Mouse (Mus musculus): ENCODE results near the gene Tbl3. TPM values are rescaled to one million over a fixed set of nuclear protein-coding genes. Genes with fewer than 3 reads are reported as not detected.
A peak's percentile ranks its signal among the peaks of the same experiment; 100 is the strongest.
"Not testable (repeated sequence)": the region's sequence is repeated elsewhere in the genome, so short reads cannot be mapped to it uniquely, and the experiment has no call there.

Gene Tbl3
- polyA plus RNA-seq, 1 experiment from 2014 or later = 34.4 TPM

GRCm38 (mm10) chr17:24725637-24726390, 18.4 kb upstream of the Tbl3 start:
- no peaks in the 10 kb centered on the region for H3K9me3 ChIP-seq (replicated peaks)
- H3K4me3 ChIP-seq = no peak overlapping the region
- H3K27me3 ChIP-seq = no peaks in the 10 kb centered on the region; the same call in 1 of the 2 replicates
- no peak overlapping the region for H3K4me2 ChIP-seq
- peaks cover 16% of the 10 kb centered on the region for H3K36me3 ChIP-seq
- no peak overlapping the region for H3K27ac ChIP-seq
- peaks cover 27% of the 10 kb centered on the region for H3K4me1 ChIP-seq (replicated peaks)
- no peak overlapping the region for H3K9ac ChIP-seq
- ATAC-seq (replicated peaks; ENCODE audit: insufficient number of reproducible peaks, insufficient read depth, low FRiP score, low read depth) = no peak
- 73% methylated on average over 3 of the region's 3 CpGs for WGBS

GRCm38 (mm10) chr17:24724184-24724583, 16.7 kb upstream of the Tbl3 start, which contains the start of gene Ndufb10:
Gene Ndufb10 (minus strand): TSS chr17:24724478.
- ATAC-seq (replicated peaks; ENCODE audit: insufficient number of reproducible peaks, insufficient read depth, low FRiP score, low read depth) = peak; percentile 72
- Histone ChIP-seq H3K27me3 (no peaks in the 10 kb centered on the region; the same call in 1 of the 2 replicates), H3K27ac (peak within 1 kb of the TSS; percentile 96), H3K4me3 (peak within 1 kb of the TSS; percentile 89), H3K36me3 (peaks cover 16% of the 10 kb centered on the region), H3K4me2 (peak within 1 kb of the TSS; percentile 70), H3K9ac (peak within 1 kb of the TSS; percentile 95), H3K4me1 (replicated peaks) (peaks cover 27% of the 10 kb centered on the region), H3K9me3 (replicated peaks) (no peaks in the 10 kb centered on the region)
- WGBS = 1% methylated on average over 30 of the region's 30 CpGs

GRCm38 (mm10) chr17:24723881-24724180, 16.4 kb upstream of the Tbl3 start:
- Histone ChIP-seq H3K27me3 (no peaks in the 10 kb centered on the region; the same call in 1 of the 2 replicates), H3K4me2 (peak overlapping the region; percentile 70), H3K4me3 (peak overlapping the region; percentile 89), H3K36me3 (peaks cover 16% of the 10 kb centered on the region), H3K27ac (peak overlapping the region; percentile 96), H3K9ac (peak overlapping the region; percentile 95), H3K9me3 (replicated peaks) (no peaks in the 10 kb centered on the region), H3K4me1 (replicated peaks) (peaks cover 31% of the 10 kb centered on the region)
- ATAC-seq (replicated peaks; ENCODE audit: insufficient number of reproducible peaks, insufficient read depth, low FRiP score, low read depth) = 0 out of 2 replicates have a peak, but pooled peaks have one; percentile 4
- WGBS = 0% methylated on average over 15 of the region's 15 CpGs

GRCm38 (mm10) chr17:24723122-24723880, 15.8 kb upstream of the Tbl3 start:
- H3K4me1 ChIP-seq (replicated peaks) = peaks cover 34% of the 10 kb centered on the region
- H3K9ac ChIP-seq = peak overlapping the region; percentile 95
- H3K27ac ChIP-seq = peak overlapping the region; percentile 96
- no peaks in the 10 kb centered on the region; the same call in 1 of the 2 replicates for H3K27me3 ChIP-seq
- H3K9me3 ChIP-seq (replicated peaks) = no peaks in the 10 kb centered on the region
- ATAC-seq (replicated peaks; ENCODE audit: insufficient number of reproducible peaks, insufficient read depth, low FRiP score, low read depth) = no peak
- WGBS = 4% methylated on average over 12 of the region's 12 CpGs
- H3K4me3 ChIP-seq = peak overlapping the region; percentile 89
- H3K4me2 ChIP-seq = peak overlapping the region; percentile 70
- H3K36me3 ChIP-seq = peaks cover 16% of the 10 kb centered on the region

GRCm38 (mm10) chr17:24722220-24722924, 14.9 kb upstream of the Tbl3 start:
- Histone ChIP-seq H3K9ac (peak overlapping the region; percentile 56; the same call in 1 of the 2 replicates), H3K9me3 (replicated peaks) (no peaks in the 10 kb centered on the region), H3K27me3 (no peaks in the 10 kb centered on the region), H3K36me3 (peaks cover 19% of the 10 kb centered on the region), H3K27ac (no peak overlapping the region), H3K4me2 (peak overlapping the region; percentile 70), H3K4me1 (replicated peaks) (peaks cover 34% of the 10 kb centered on the region), H3K4me3 (peak overlapping the region; percentile 89)
- no peak for ATAC-seq (replicated peaks; ENCODE audit: insufficient number of reproducible peaks, insufficient read depth, low FRiP score, low read depth)
- WGBS = 33% methylated on average over 13 of the region's 13 CpGs

- peak overlapping the region; percentile 89 for H3K4me3 ChIP-seq
- WGBS = 28% methylated on average over 7 of the region's 7 CpGs
- ATAC-seq (replicated peaks; ENCODE audit: insufficient number of reproducible peaks, insufficient read depth, low FRiP score, low read depth) = not testable (repeated sequence)
Observed at GRCm38 (mm10) chr17:24721383-24721955, 14.0 kb upstream of the Tbl3 start.

GRCm38 (mm10) chr17:24720616-24721015, 13.2 kb upstream of the Tbl3 start:
- H3K27me3 ChIP-seq; ATAC-seq (replicated peaks; ENCODE audit: insufficient number of reproducible peaks, insufficient read depth, low FRiP score, low read depth); H3K9me3 ChIP-seq (replicated peaks): not testable (repeated sequence)
- Histone ChIP-seq H3K9ac (peak overlapping the region; percentile 83), H3K4me1 (replicated peaks) (peaks cover 34% of the 10 kb centered on the region), H3K36me3 (peaks cover 19% of the 10 kb centered on the region), H3K4me2 (peak overlapping the region; percentile 70), H3K4me3 (peak overlapping the region; percentile 89), H3K27ac (peak overlapping the region; percentile 77; the same call in 1 of the 2 replicates)
- whole genome bisulfite sequencing = under 1% methylated on average over 11 of the region's 11 CpGs

More at GRCm38 (mm10) chr17:24721383-24721955, 14.0 kb upstream of the Tbl3 start:
- not testable (repeated sequence) for H3K27me3 ChIP-seq; H3K27ac ChIP-seq; H3K9me3 ChIP-seq (replicated peaks)
- Histone ChIP-seq H3K9ac (peak overlapping the region; percentile 56), H3K4me1 (replicated peaks) (peaks cover 34% of the 10 kb centered on the region), H3K4me2 (peak overlapping the region; percentile 70), H3K36me3 (peaks cover 19% of the 10 kb centered on the region)

- peak overlapping the region; percentile 89 for H3K4me3 ChIP-seq
- H3K9ac ChIP-seq = peak overlapping the region; percentile 92
- peak overlapping the region; percentile 70 for H3K4me2 ChIP-seq
- peak; percentile 98 for ATAC-seq (replicated peaks; ENCODE audit: insufficient number of reproducible peaks, insufficient read depth, low FRiP score, low read depth)
- H3K36me3 ChIP-seq = peaks cover 19% of the 10 kb centered on the region
- H3K9me3 ChIP-seq (replicated peaks) = no peaks in the 10 kb centered on the region
- peaks cover 33% of the 10 kb centered on the region for H3K4me1 ChIP-seq (replicated peaks)
- peak overlapping the region; percentile 90 for H3K27ac ChIP-seq
- no peaks in the 10 kb centered on the region for H3K27me3 ChIP-seq
- under 1% methylated on average over 61 of the region's 61 CpGs for WGBS
Observed at GRCm38 (mm10) chr17:24719494-24720222, 12.2 kb upstream of the Tbl3 start.

GRCm38 (mm10) chr17:24718938-24719337, 11.5 kb upstream of the Tbl3 start:
- Histone ChIP-seq H3K9ac (peak overlapping the region; percentile 92), H3K4me1 (replicated peaks) (peaks cover 30% of the 10 kb centered on the region), H3K36me3 (peaks cover 19% of the 10 kb centered on the region), H3K4me2 (peak overlapping the region; percentile 64), H3K27ac (peak overlapping the region; percentile 90; the same call in 1 of the 2 replicates), H3K4me3 (peak overlapping the region; percentile 89)
- WGBS = 56% methylated on average over 5 of the region's 5 CpGs
- H3K27me3 ChIP-seq; ATAC-seq (replicated peaks; ENCODE audit: insufficient number of reproducible peaks, insufficient read depth, low FRiP score, low read depth); H3K9me3 ChIP-seq (replicated peaks): not testable (repeated sequence)

- H3K27me3 ChIP-seq = no peaks in the 10 kb centered on the region
- H3K27ac ChIP-seq = no peak within 1 kb of the TSS
- WGBS = 77% methylated on average over 4 of the region's 4 CpGs
- peak within 1 kb of the TSS; percentile 64 for H3K4me2 ChIP-seq
- H3K36me3 ChIP-seq = peaks cover 19% of the 10 kb centered on the region
- no peak within 1 kb of the TSS for H3K9ac ChIP-seq
- H3K4me1 ChIP-seq (replicated peaks) = peaks cover 25% of the 10 kb centered on the region
- peak within 1 kb of the TSS; percentile 89 for H3K4me3 ChIP-seq
- no peak for ATAC-seq (replicated peaks; ENCODE audit: insufficient number of reproducible peaks, insufficient read depth, low FRiP score, low read depth)
- no peaks in the 10 kb centered on the region for H3K9me3 ChIP-seq (replicated peaks)
Observed at GRCm38 (mm10) chr17:24717943-24718342, 10.5 kb upstream of the Tbl3 start, which contains the start of the genes Rnf151 and Rps2. Gene Rnf151 (minus strand): TSS chr17:24718063. Gene Rps2 (plus strand): TSS chr17:24718116.

Data from heart, embryonic 15.5 days (tissue).